Mouse (Mus musculus): ENCODE measurements around the gene Msrb1. TPM values are rescaled to one million over a fixed set of nuclear protein-coding genes. Genes with fewer than 3 reads are reported as not detected.

Msrb1 gene
- total RNA-seq, 1 experiment, result 30.2 TPM

DNA sequence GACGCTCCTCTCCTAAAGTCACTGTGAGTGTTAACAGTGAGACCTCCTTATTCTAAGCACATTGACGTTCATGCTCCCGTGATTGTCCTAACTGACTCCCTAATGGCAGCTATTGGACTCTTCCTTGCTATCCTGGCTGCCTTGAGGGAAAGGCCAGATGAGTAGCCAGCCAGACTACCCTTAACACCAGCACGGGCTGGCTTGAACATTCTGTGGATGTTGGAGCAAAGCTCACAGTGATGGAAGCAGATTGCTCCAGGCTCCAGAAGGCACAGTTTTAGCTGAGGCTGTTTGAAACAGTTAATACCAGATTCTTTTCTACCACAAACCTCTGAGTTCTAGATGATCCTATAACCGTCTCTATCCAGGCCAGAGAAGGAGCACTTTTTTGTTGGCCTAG is 7.5 kb downstream of the Msrb1 start:
- DNase-seq (ENCODE audit: low read depth, low spot score), result no peak

DNA sequence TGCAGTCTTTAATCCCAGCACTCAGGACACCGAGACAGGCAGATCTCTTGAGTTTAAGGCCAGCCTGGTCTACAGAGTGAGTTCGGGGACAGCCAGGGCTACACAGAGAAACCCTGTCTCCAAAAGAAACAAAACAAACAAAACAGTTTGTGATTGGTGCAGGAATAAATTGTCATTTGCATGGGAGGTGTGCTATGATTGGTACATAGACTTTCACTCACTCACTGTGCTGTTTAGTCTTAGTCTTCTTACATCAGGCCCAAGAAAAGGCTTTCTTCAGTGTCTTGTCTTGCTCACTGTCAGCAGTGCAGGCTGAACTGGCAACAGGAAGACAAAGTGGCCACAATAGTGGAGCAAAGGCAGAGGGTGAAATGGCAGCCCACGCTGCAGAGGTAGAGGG is 7.9 kb downstream of the Msrb1 start:
- in situ Hi-C loops (cut with MboI; ENCODE audit: low sequenced_read_pairs in 2 of 2, unreplicated experiment in 2 of 2), result no loop called here
- no peak for DNase-seq (ENCODE audit: low read depth, low spot score)

More for the DNA sequence above, 7.5 kb downstream of the Msrb1 start:
- Histone ChIP-seq H3K4me1 (ENCODE audit: control insufficient read depth in 2 of 2, insufficient read depth in 2 of 2, low read length in 2 of 2, poor library complexity in 1 of 2) (peaks cover 0 to 8% of the 10 kb centered on the region in 2 experiments; a peak in 1 of 4 replicates), H3K4me3 (ENCODE audit: insufficient read depth in 1 of 2, low read depth in 1 of 2, low read length in 2 of 2, poor library complexity in 1 of 2, severe bottlenecking in 1 of 2) (no peak overlapping the region), H3K27ac (ENCODE audit: insufficient read depth, low read depth, low read length, poor library complexity, severe bottlenecking) (no peak overlapping the region), H3K9me3 (ENCODE audit: control insufficient read depth, insufficient read depth, low read depth, low read length) (no peaks in the 10 kb centered on the region), H3K9ac (ENCODE audit: insufficient read depth, low read depth, low read length, poor library complexity, severe bottlenecking) (no peak overlapping the region), H3K36me3 (ENCODE audit: control insufficient read depth, insufficient read depth, low read length, poor library complexity, severe bottlenecking) (no peaks in the 10 kb centered on the region)
- in situ Hi-C loops (cut with MboI; ENCODE audit: low sequenced_read_pairs in 2 of 2, unreplicated experiment in 2 of 2), result no loop called here
- TF ChIP-seq CHD2 (IDR thresholded peaks at IDR 0.05; ENCODE audit: low read depth, low read length) (no peak), ZNF384 (IDR thresholded peaks at IDR 0.05; ENCODE audit: low read depth, low read length) (no peak), ZC3H11A (IDR thresholded peaks at IDR 0.05; ENCODE audit: borderline replicate concordance, low read depth, low read length) (no peak), MAFK (IDR thresholded peaks at IDR 0.05; ENCODE audit: insufficient read depth, low read depth, low read length) (no peak)

DNA sequence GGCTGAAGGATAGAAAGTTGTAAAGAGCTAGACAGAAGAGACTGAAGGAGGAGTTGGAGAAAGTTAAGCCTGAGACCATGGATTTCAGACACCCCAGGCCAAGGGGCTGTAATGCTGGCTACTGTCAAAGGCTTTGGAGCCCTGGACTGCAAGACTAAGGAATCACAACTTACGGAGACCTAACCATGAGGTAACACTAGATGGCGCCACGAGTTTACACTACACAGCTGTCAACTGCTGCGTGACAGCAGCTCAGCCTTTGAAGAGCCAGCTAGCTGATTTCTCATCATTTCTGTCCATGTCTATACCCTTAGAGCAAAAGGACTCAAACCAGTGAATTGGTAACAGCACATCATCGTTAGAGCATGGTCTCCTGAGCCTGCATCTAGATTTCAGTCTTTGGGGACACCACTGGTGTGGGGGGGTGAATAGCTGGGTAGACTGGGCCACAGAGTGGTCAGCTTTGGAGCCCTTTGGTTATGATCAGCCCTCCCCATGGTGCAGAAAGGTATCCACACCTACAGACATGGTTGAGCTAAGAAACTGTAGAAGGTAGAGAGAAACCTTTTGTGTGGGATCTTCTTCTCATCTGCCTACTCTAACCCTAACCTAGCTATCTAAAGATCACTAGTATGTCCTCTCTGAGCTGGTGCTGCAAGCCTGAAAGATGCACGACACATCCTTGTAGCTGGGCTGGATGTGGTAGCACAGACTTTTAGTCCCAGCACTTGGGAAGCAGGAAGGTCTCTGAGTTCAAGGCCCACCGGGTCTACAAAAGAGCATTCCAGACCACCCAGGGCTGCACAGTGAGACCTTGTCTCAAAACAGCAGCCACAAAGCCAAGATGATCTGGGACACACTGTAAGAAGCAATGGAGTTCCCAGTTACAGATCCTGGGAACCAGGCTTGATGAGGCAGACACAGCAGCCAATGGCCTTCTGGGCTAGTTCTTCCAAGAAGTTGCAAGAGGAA is 9.4 kb downstream of the Msrb1 start:
- Histone ChIP-seq H3K36me3 (ENCODE audit: control insufficient read depth, insufficient read depth, low read length, poor library complexity, severe bottlenecking) (no peaks in the 10 kb centered on the region), H3K4me3 (ENCODE audit: insufficient read depth in 1 of 2, low read depth in 1 of 2, low read length in 2 of 2, poor library complexity in 1 of 2, severe bottlenecking in 1 of 2) (no peak overlapping the region), H3K9me3 (ENCODE audit: control insufficient read depth, insufficient read depth, low read depth, low read length) (no peaks in the 10 kb centered on the region), H3K9ac (ENCODE audit: insufficient read depth, low read depth, low read length, poor library complexity, severe bottlenecking) (no peak overlapping the region), H3K4me1 (ENCODE audit: control insufficient read depth in 2 of 2, insufficient read depth in 2 of 2, low read length in 2 of 2, poor library complexity in 1 of 2) (peaks cover 0 to 5% of the 10 kb centered on the region in 2 experiments; a peak in 1 of 4 replicates), H3K27ac (ENCODE audit: insufficient read depth, low read depth, low read length, poor library complexity, severe bottlenecking) (no peak overlapping the region)
- DNase-seq (ENCODE audit: low read depth, low spot score), result peak; percentile 85
- TF ChIP-seq HCFC1 (IDR thresholded peaks at IDR 0.05; ENCODE audit: borderline replicate concordance, insufficient read depth, low read length) (no peak), ZC3H11A (IDR thresholded peaks at IDR 0.05; ENCODE audit: borderline replicate concordance, low read depth, low read length) (peak; percentile 84)
- in situ Hi-C loops (cut with MboI; ENCODE audit: low sequenced_read_pairs in 2 of 2, unreplicated experiment in 2 of 2), result no loop called here

More for the DNA sequence above, 7.9 kb downstream of the Msrb1 start:
- H3K36me3 ChIP-seq (ENCODE audit: control insufficient read depth, insufficient read depth, low read length, poor library complexity, severe bottlenecking), result no peaks in the 10 kb centered on the region
- no peak for TF ChIP-seq ZC3H11A (IDR thresholded peaks at IDR 0.05; ENCODE audit: borderline replicate concordance, low read depth, low read length)
- TF ChIP-seq MAFK (IDR thresholded peaks at IDR 0.05; ENCODE audit: insufficient read depth, low read depth, low read length), result no peak
- no peak for TF ChIP-seq CHD2 (IDR thresholded peaks at IDR 0.05; ENCODE audit: low read depth, low read length)
- TF ChIP-seq HCFC1 (IDR thresholded peaks at IDR 0.05; ENCODE audit: borderline replicate concordance, insufficient read depth, low read length), result no peak
- TF ChIP-seq ZNF384 (IDR thresholded peaks at IDR 0.05; ENCODE audit: low read depth, low read length), result no peak
- no peak overlapping the region for H3K9ac ChIP-seq (ENCODE audit: insufficient read depth, low read depth, low read length, poor library complexity, severe bottlenecking)
- H3K27ac ChIP-seq (ENCODE audit: insufficient read depth, low read depth, low read length, poor library complexity, severe bottlenecking), result no peak overlapping the region
- no peaks in the 10 kb centered on the region for H3K9me3 ChIP-seq (ENCODE audit: control insufficient read depth, insufficient read depth, low read depth, low read length)
- peaks cover 0 to 7% of the 10 kb centered on the region in 2 experiments; a peak in 1 of 4 replicates for H3K4me1 ChIP-seq (ENCODE audit: control insufficient read depth in 2 of 2, insufficient read depth in 2 of 2, low read length in 2 of 2, poor library complexity in 1 of 2)
- no peak overlapping the region for H3K4me3 ChIP-seq (ENCODE audit: insufficient read depth in 1 of 2, low read depth in 1 of 2, low read length in 2 of 2, poor library complexity in 1 of 2, severe bottlenecking in 1 of 2)

DNA sequence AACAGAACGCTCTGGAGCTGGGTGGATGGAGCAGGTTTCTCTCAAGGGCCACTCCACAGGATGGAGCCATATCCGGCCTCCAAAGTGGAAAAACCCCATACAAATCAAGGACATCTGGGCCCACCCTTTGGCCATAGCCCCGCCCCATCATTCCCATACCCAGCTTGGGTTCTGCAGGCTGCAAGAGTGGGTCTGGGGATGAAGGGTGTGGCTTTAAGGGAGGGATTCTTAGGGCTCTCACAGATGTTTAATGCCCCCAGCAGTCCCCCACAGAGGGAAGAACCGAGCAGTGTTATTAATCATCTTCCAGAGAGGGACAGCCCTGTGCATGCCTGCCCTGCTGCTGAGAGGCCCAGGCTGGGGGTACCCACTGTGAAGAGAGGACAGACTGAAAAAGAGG is 10.5 kb downstream of the Msrb1 start:
- no peak for DNase-seq (ENCODE audit: low read depth, low spot score)
- H3K27ac ChIP-seq (ENCODE audit: insufficient read depth, low read depth, low read length, poor library complexity, severe bottlenecking), result no peak overlapping the region
- peaks cover 0 to 5% of the 10 kb centered on the region in 2 experiments; a peak in 1 of 4 replicates for H3K4me1 ChIP-seq (ENCODE audit: control insufficient read depth in 2 of 2, insufficient read depth in 2 of 2, low read length in 2 of 2, poor library complexity in 1 of 2)
- no peak overlapping the region for H3K4me3 ChIP-seq (ENCODE audit: insufficient read depth in 1 of 2, low read depth in 1 of 2, low read length in 2 of 2, poor library complexity in 1 of 2, severe bottlenecking in 1 of 2)
- TF ChIP-seq CHD2 (IDR thresholded peaks at IDR 0.05; ENCODE audit: low read depth, low read length), result no peak
- no peak for TF ChIP-seq ZC3H11A (IDR thresholded peaks at IDR 0.05; ENCODE audit: borderline replicate concordance, low read depth, low read length)
- no peak for TF ChIP-seq MAFK (IDR thresholded peaks at IDR 0.05; ENCODE audit: insufficient read depth, low read depth, low read length)
- TF ChIP-seq HCFC1 (IDR thresholded peaks at IDR 0.05; ENCODE audit: borderline replicate concordance, insufficient read depth, low read length), result no peak
- no peak for TF ChIP-seq ZNF384 (IDR thresholded peaks at IDR 0.05; ENCODE audit: low read depth, low read length)
- H3K9me3 ChIP-seq (ENCODE audit: control insufficient read depth, insufficient read depth, low read depth, low read length), result no peaks in the 10 kb centered on the region
- in situ Hi-C loops (cut with MboI; ENCODE audit: low sequenced_read_pairs in 2 of 2, unreplicated experiment in 2 of 2), result no loop called here
- H3K36me3 ChIP-seq (ENCODE audit: control insufficient read depth, insufficient read depth, low read length, poor library complexity, severe bottlenecking), result no peaks in the 10 kb centered on the region
- H3K9ac ChIP-seq (ENCODE audit: insufficient read depth, low read depth, low read length, poor library complexity, severe bottlenecking), result no peak overlapping the region
